In the genomic region with DNA sequence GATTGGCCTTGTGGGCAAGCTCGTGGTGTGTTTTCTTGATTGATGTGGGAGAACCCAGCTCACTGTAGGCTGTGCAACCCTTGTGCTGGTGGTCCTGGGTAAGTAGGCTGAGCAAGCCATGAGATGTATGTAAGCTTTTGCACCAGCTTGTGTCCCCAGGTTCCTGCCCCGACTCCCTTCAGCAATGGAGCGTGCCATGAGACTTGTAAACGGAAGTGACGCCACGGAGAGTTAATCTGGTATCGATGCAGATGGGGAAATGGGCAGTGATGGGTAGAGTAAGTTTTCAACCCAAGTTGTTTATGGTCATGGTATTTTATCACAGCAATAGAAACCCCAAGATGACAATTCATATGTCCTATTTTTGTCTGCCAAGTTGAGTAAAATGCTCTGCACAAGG, we compare ENCODE assay signal across 26 mouse cellular contexts. TPM values are rescaled to one million over a fixed set of nuclear protein-coding genes. Genes with fewer than 3 reads are reported as not detected.
DNase-seq lines count a peak whose midpoint lies in the region; ATAC-seq and TF ChIP-seq lines count a peak whose summit lies in the region.
"Had no signal": no experiment of that assay in that cellular context is flagged by ENCODE, and none has a peak within 500 bp of the region (broad histone marks: within the 10 kb centered on the region; RNA-seq: fewer than 3 reads in every experiment).

No protein-coding gene starts in this region.

- TF ChIP-seq POLR2A in spleen, adult 2 months (IDR thresholded peaks at IDR 0.05; ENCODE audit: low read depth, low read length): no peak

- no peak overlapping the region for H3K4me2 ChIP-seq in forebrain, embryonic 11.5 days (ENCODE audit: low read depth, low read length, severe bottlenecking)
- H3K4me2 ChIP-seq: embryonic facial prominence, embryonic 12.5 days; forebrain, embryonic 12.5 days had no signal

- no peak for TF ChIP-seq CTCF in spleen, adult 2 months (IDR thresholded peaks at IDR 0.05; ENCODE audit: extremely low read depth, insufficient read depth, insufficient read length, insufficient replicate concordance)

- WGBS in spleen, adult 2 months: 73% methylated on average over 7 of the region's 7 CpGs
- WGBS in forebrain, embryonic 11.5 days: 97% methylated on average over 7 of the region's 7 CpGs

- no peak overlapping the region for H3K4me3 ChIP-seq in spleen, adult 2 months (ENCODE audit: extremely low read depth, insufficient read depth, insufficient read length)
- H3K4me3 ChIP-seq in forebrain, embryonic 11.5 days (ENCODE audit: low read depth, low read length): no peak overlapping the region
- H3K4me3 ChIP-seq: embryonic facial prominence, embryonic 10.5 days; embryonic facial prominence, embryonic 12.5 days; forebrain, embryonic 12.5 days had no signal

- no peak overlapping the region for H3K9ac ChIP-seq in forebrain, embryonic 11.5 days (ENCODE audit: low read length)
- H3K9ac ChIP-seq: embryonic facial prominence, embryonic 12.5 days; forebrain, embryonic 12.5 days had no signal

- H3K4me1 ChIP-seq in spleen, adult 2 months (ENCODE audit: control insufficient read depth, insufficient read depth, insufficient read length): peaks cover 4% of the 10 kb centered on the region; the same call in 1 of the 2 replicates
- H3K4me1 ChIP-seq in forebrain, embryonic 11.5 days (replicated peaks; ENCODE audit: control insufficient read depth, insufficient read depth, low read length): no peaks in the 10 kb centered on the region
- H3K4me1 ChIP-seq: embryonic facial prominence, embryonic 12.5 days; forebrain, embryonic 12.5 days had no signal

- no peaks in the 10 kb centered on the region for H3K9me3 ChIP-seq in forebrain, embryonic 11.5 days (ENCODE audit: control insufficient read depth, low read length)
- H3K9me3 ChIP-seq: embryonic facial prominence, embryonic 10.5 days; embryonic facial prominence, embryonic 12.5 days; forebrain, embryonic 12.5 days; G1E had no signal

- 0 out of 2 replicates have a peak, but pooled peaks have one; percentile 15 for ATAC-seq in common myeloid progenitor, adult 5-6 weeks (replicated peaks; ENCODE audit: low read depth, poor library complexity, severe bottlenecking)
- no peak for ATAC-seq in forebrain, embryonic 11.5 days (replicated peaks; ENCODE audit: low FRiP score)
- ATAC-seq: activated CD4-positive, CD25-positive, alpha-beta regulatory T cell, adult 4 months; CD4-positive, CD25-positive, alpha-beta regulatory T cell, adult 4 months; forebrain, embryonic 14.5 days; forebrain, embryonic 16.5 days; Patski had no signal

- H3K27me3 ChIP-seq in spleen, adult 2 months (ENCODE audit: control insufficient read depth, insufficient read depth, low read length): no peaks in the 10 kb centered on the region
- no peaks in the 10 kb centered on the region for H3K27me3 ChIP-seq in splenic B cell, adult 2 months (ENCODE audit: control insufficient read depth, insufficient read depth, low read length, poor library complexity, severe bottlenecking)
- peaks cover 2% of the 10 kb centered on the region; the same call in 1 of the 2 replicates for H3K27me3 ChIP-seq in forebrain, embryonic 11.5 days (ENCODE audit: control insufficient read depth, insufficient read depth, low read length)
- H3K27me3 ChIP-seq: CH12.LX; embryonic facial prominence, embryonic 12.5 days had no signal

- no peak overlapping the region for H3K27ac ChIP-seq in spleen, adult 2 months (ENCODE audit: insufficient read depth, low read length)
- H3K27ac ChIP-seq in forebrain, embryonic 11.5 days (ENCODE audit: low read depth, low read length): no peak overlapping the region
- H3K27ac ChIP-seq: embryonic facial prominence, embryonic 10.5 days; embryonic facial prominence, embryonic 12.5 days; forebrain, embryonic 12.5 days had no signal

- peak; percentile 30 to 42 for DNase-seq in spleen, adult 2 months (ENCODE audit: low read depth in 1 of 2, low spot score in 2 of 2)
- no peak for DNase-seq in spleen, postnatal 14 days (ENCODE audit: low spot score in 2 of 2)
- DNase-seq in A20 (ENCODE audit: low read depth, low spot score): peak; percentile 36
- peak; percentile 79 for DNase-seq in splenic B cell, adult 2 months (ENCODE audit: low read depth, low spot score)
- DNase-seq in adrenal gland, adult (ENCODE audit: inconsistent age in 2 of 2, low spot score in 1 of 2): no peak
- no peak for DNase-seq in forebrain, embryonic 11.5 days (ENCODE audit: low spot score)
- DNase-seq: adrenal gland, adult 2 months; adrenal gland, postnatal 10 days; adrenal gland, postnatal 25 days; cerebellum, adult 11 months; cerebellum, adult 18-20 months; cerebellum, adult 8-10 months; cerebellum, adult 9-11 months; cerebellum, postnatal 14 days; cerebellum, postnatal 36 days had no signal

- H3K36me3 ChIP-seq in spleen, adult 2 months (ENCODE audit: control insufficient read depth, insufficient read depth, low read length): no peaks in the 10 kb centered on the region
- H3K36me3 ChIP-seq in splenic B cell, adult 2 months (ENCODE audit: control insufficient read depth, insufficient read depth, low read length, poor library complexity, severe bottlenecking): no peaks in the 10 kb centered on the region; the same call in 1 of the 2 replicates
- no peaks in the 10 kb centered on the region; the same call in 1 of the 2 replicates for H3K36me3 ChIP-seq in forebrain, embryonic 11.5 days (ENCODE audit: control insufficient read depth, insufficient read depth, low read length)
- H3K36me3 ChIP-seq: forebrain, embryonic 12.5 days had no signal

RNA-seq across cellular contexts. Expression of gene Rab9, which starts 11.3 kb away (rescaled TPM):
- polyA plus RNA-seq in spleen, adult 2 months (2012; rRNA removed): 1.5 TPM in 2 replicates
- 67.4 TPM in 2 replicates for total RNA-seq in common myeloid progenitor, adult 5-6 weeks (2017)
- 45.1 and 53.6 TPM in 2 replicates for polyA plus RNA-seq in forebrain, embryonic 11.5 days (2014; fragmentation: Nextera tagmentation; extraction: Ambion mirVana)

RNA-seq across cellular contexts. Expression of gene Ofd1, which starts 27.8 kb away (rescaled TPM):
- polyA plus RNA-seq in spleen, adult 2 months (2012; rRNA removed): 0.99 and 1.5 TPM in 2 replicates
- total RNA-seq in common myeloid progenitor, adult 5-6 weeks (2017): 13.1 and 15.8 TPM in 2 replicates
- 7.3 and 8.9 TPM in 2 replicates for polyA plus RNA-seq in forebrain, embryonic 11.5 days (2014; fragmentation: Nextera tagmentation; extraction: Ambion mirVana)

RNA-seq across cellular contexts. Expression of gene Trappc2, which starts 27.9 kb away (rescaled TPM):
- polyA plus RNA-seq in spleen, adult 2 months (2012; rRNA removed): 1.2 and 1.8 TPM in 2 replicates
- 7.9 and 13.0 TPM in 2 replicates for total RNA-seq in common myeloid progenitor, adult 5-6 weeks (2017)
- polyA plus RNA-seq in forebrain, embryonic 11.5 days (2014; fragmentation: Nextera tagmentation; extraction: Ambion mirVana): 37.0 and 37.2 TPM in 2 replicates

RNA-seq across cellular contexts. Expression of gene Tceanc, which starts 50.0 kb away (rescaled TPM):
- polyA plus RNA-seq in spleen, adult 2 months (2012; rRNA removed): 0.68 and 1.00 TPM in 2 replicates
- total RNA-seq in common myeloid progenitor, adult 5-6 weeks (2017): 7.2 and 7.6 TPM in 2 replicates
- polyA plus RNA-seq in forebrain, embryonic 11.5 days (2014; fragmentation: Nextera tagmentation; extraction: Ambion mirVana): 14.5 and 16.0 TPM in 2 replicates

Comparison
In these comparisons a context has a peak if more than half of its experiments do, and no peak if none do; other contexts are left out.
1. DNase-seq: peak in spleen, adult 2 months (2 of 2), A20 (single experiment) and splenic B cell, adult 2 months (single experiment); none in spleen, postnatal 14 days (0 of 2), adrenal gland, adult (0 of 2) and forebrain, embryonic 11.5 days (single experiment).
2. RNA of gene Rab9, which starts 11.3 kb away (polyA plus RNA-seq): 45.1 to 53.6 TPM in forebrain, embryonic 11.5 days; 1.5 TPM in spleen, adult 2 months; every median in the first group is over 10 times any median in the second.
3. RNA of gene Trappc2, which starts 27.9 kb away (polyA plus RNA-seq): 37.0 to 37.2 TPM in forebrain, embryonic 11.5 days; 1.2 to 1.8 TPM in spleen, adult 2 months; every median in the first group is over 10 times any median in the second.